Mouse (Mus musculus) limb, embryonic 12.5 days (tissue): ENCODE results near the gene Ppard. TPM values are rescaled to one million over a fixed set of nuclear protein-coding genes. Genes with fewer than 3 reads are reported as not detected.

Experiments
- ATAC-seq: fragments of 200-750 bp; cut with Nextera tagmentation; 2 replicates; pipeline ENCODE4 v1.8.0; 2017; ENCODE audit warnings: low read depth, moderate TSS enrichment; ENCODE audit not compliant: insufficient number of reproducible peaks, insufficient read depth, low FRiP score, low TSS enrichment
- H3K27ac ChIP-seq: fragments of 300-500 bp; sonication (generic); 2 replicates; pipeline ENCODE4 v1.5.1; 2016; ENCODE audit warnings: mild to moderate bottlenecking, moderate library complexity
- H3K27me3 ChIP-seq: fragments of 300-500 bp; sonication (generic); 2 replicates; pipeline ENCODE4 v1.6.1; 2016; ENCODE audit warnings: mild to moderate bottlenecking, moderate library complexity
- H3K36me3 ChIP-seq: fragments of 300-500 bp; sonication (generic); 2 replicates; pipeline ENCODE4 v1.6.1; 2016; ENCODE audit warnings: mild to moderate bottlenecking, moderate library complexity
- H3K4me1 ChIP-seq: fragments of 300-500 bp; sonication (generic); replicated peaks from 2 replicates; pipeline ENCODE4 v1.6.1; 2016
- H3K4me2 ChIP-seq: fragments of 300-500 bp; sonication (generic); 2 replicates; pipeline ENCODE4 v1.6.1; 2016; ENCODE audit warnings: mild to moderate bottlenecking, moderate library complexity
- H3K4me3 ChIP-seq: fragments of 300-500 bp; sonication (generic); replicated peaks from 2 replicates; pipeline ENCODE4 v1.5.1; 2016; ENCODE audit warnings: mild to moderate bottlenecking
- H3K9ac ChIP-seq: fragments of 300-500 bp; sonication (generic); replicated peaks from 2 replicates; pipeline ENCODE4 v1.6.1; 2016; ENCODE audit warnings: mild to moderate bottlenecking, moderate library complexity
- H3K9me3 ChIP-seq: fragments of 300-500 bp; sonication (generic); 2 replicates; pipeline ENCODE4 v1.6.1; 2016; ENCODE audit warnings: mild to moderate bottlenecking, moderate library complexity
- WGBS: fragments of 180-500 bp; shearing (Covaris S2); methylation state at CpG from one replicate; pipeline ENCODE4 v1.1.7; 2016; 5-methylcytosine and 5-hydroxymethylcytosine counted together
- polyA plus RNA-seq: library from polyadenylated mRNA; unstranded; fragments of >200 nt; fragmentation: Nextera tagmentation; extraction: Ambion mirVana; gene quantifications from 2 replicates; pipeline ENCODE4 v1.2.1, GENCODE M21; 2016

Gene Ppard
- polyA plus RNA-seq, 1 experiment from 2014 or later: 3.2 TPM

DNA sequence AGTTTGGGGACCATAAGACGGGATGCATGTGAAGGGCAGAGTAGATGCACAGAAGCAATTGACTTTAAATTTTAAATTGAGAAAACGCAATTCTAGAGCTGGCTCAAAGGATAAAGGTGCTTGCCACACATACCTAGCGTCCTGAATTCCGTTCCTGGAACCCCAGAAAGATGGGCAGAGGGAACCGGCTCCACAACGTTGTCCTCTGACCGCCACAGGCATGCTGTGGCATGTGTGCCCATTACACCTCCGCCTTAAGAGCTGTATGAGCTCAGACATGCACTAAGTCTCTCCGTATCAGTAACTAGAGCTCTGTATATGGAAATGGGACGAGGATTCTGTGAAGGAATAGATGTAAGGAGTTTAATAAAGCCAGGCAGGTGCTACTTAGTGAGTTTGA is 7.9 kb upstream of the Ppard start:
- peaks cover 11% of the 10 kb centered on the region for H3K36me3 ChIP-seq
- H3K27ac ChIP-seq: peak overlapping the region; percentile 88; the same call in 1 of the 2 replicates
- H3K9me3 ChIP-seq: no peaks in the 10 kb centered on the region
- H3K9ac ChIP-seq: no peak overlapping the region
- no peak for ATAC-seq
- H3K4me3 ChIP-seq: no peak overlapping the region
- WGBS: 83% methylated on average over 10 of the region's 10 CpGs
- H3K4me1 ChIP-seq: peaks cover 21% of the 10 kb centered on the region
- no peaks in the 10 kb centered on the region for H3K27me3 ChIP-seq
- no peak overlapping the region for H3K4me2 ChIP-seq

DNA sequence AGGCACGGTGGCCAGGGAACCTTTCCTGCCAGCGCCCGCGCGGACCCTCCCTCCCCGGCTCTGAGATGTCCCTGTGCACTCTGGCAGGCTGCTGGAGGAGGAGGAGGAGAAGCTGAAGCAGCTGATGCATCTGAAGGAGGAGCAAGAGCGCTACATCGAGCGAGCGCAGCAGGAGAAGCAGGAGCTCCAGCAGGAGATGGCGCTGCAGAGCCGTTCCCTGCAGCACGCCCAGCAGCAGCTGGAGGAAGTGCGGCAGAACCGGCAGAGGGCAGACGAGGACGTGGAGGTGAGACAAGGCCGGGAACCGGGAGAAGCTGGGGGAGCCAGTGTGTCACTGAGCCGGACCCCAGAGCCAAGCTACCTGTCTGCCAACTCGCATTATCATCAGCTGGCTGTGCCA is 6.5 kb upstream of the Ppard start:
- H3K4me1 ChIP-seq: peaks cover 21% of the 10 kb centered on the region
- no peaks in the 10 kb centered on the region; the same call in 1 of the 2 replicates for H3K27me3 ChIP-seq
- peak overlapping the region; percentile 54 for H3K9ac ChIP-seq
- H3K27ac ChIP-seq: peak overlapping the region; percentile 45; the same call in 1 of the 2 replicates
- H3K4me3 ChIP-seq: peak overlapping the region; percentile 37
- no peaks in the 10 kb centered on the region for H3K9me3 ChIP-seq
- WGBS: 1% methylated on average over 21 of the region's 21 CpGs
- peaks cover 11% of the 10 kb centered on the region for H3K36me3 ChIP-seq
- H3K4me2 ChIP-seq: peak overlapping the region; percentile 68
- ATAC-seq: peak; percentile 39; the same call in 1 of the 2 replicates

- H3K27me3 ChIP-seq: no peaks in the 10 kb centered on the region; the same call in none of the 2 replicates
- H3K9ac ChIP-seq: no peak overlapping the region
- no peaks in the 10 kb centered on the region for H3K9me3 ChIP-seq
- H3K4me2 ChIP-seq: no peak overlapping the region
- peaks cover 26% of the 10 kb centered on the region for H3K4me1 ChIP-seq
- no peak overlapping the region for H3K4me3 ChIP-seq
- peaks cover 11% of the 10 kb centered on the region for H3K36me3 ChIP-seq
- no peak for ATAC-seq
- H3K27ac ChIP-seq: no peak overlapping the region
- WGBS: 81% methylated on average over 6 of the region's 6 CpGs
Observed at GRCm38 (mm10) chr17:28230486-28230885, 2.0 kb upstream of the Ppard start.

- Histone ChIP-seq H3K9me3 (no peaks in the 10 kb centered on the region), H3K27me3 (no peaks in the 10 kb centered on the region; the same call in none of the 2 replicates), H3K4me3 (no peak overlapping the region), H3K36me3 (peaks cover 11% of the 10 kb centered on the region), H3K4me1 (peaks cover 28% of the 10 kb centered on the region), H3K9ac (no peak overlapping the region), H3K27ac (no peak overlapping the region), H3K4me2 (no peak overlapping the region)
- ATAC-seq: no peak
- WGBS: 82% methylated on average over 18 of the region's 18 CpGs
Observed at GRCm38 (mm10) chr17:28231026-28231736, 1.3 kb upstream of the Ppard start.

- 4% methylated on average over 17 of the region's 17 CpGs for WGBS
- peak overlapping the region; percentile 79 for H3K4me3 ChIP-seq
- peaks cover 24% of the 10 kb centered on the region for H3K36me3 ChIP-seq
- H3K4me2 ChIP-seq: peak overlapping the region; percentile 63
- H3K27ac ChIP-seq: peak overlapping the region; percentile 89
- H3K9me3 ChIP-seq: no peaks in the 10 kb centered on the region
- H3K27me3 ChIP-seq: no peaks in the 10 kb centered on the region; the same call in none of the 2 replicates
- peak overlapping the region; percentile 90 for H3K9ac ChIP-seq
- no peak; the same call in 1 of the 2 replicates for ATAC-seq
- peaks cover 28% of the 10 kb centered on the region for H3K4me1 ChIP-seq
Observed at GRCm38 (mm10) chr17:28233091-28233731, 711 bp downstream of the Ppard start.

GRCm38 (mm10) chr17:28234641-28235040 is 2.1 kb downstream of the Ppard start:
- Histone ChIP-seq H3K4me3 (no peak overlapping the region), H3K36me3 (peaks cover 29% of the 10 kb centered on the region), H3K27ac (no peak overlapping the region), H3K9ac (no peak overlapping the region), H3K4me1 (peaks cover 28% of the 10 kb centered on the region), H3K9me3 (no peaks in the 10 kb centered on the region), H3K27me3 (no peaks in the 10 kb centered on the region; the same call in none of the 2 replicates), H3K4me2 (peak overlapping the region; percentile 63; the same call in 1 of the 2 replicates)
- no peak for ATAC-seq
- WGBS: 91% methylated on average over 5 of the region's 5 CpGs

DNA sequence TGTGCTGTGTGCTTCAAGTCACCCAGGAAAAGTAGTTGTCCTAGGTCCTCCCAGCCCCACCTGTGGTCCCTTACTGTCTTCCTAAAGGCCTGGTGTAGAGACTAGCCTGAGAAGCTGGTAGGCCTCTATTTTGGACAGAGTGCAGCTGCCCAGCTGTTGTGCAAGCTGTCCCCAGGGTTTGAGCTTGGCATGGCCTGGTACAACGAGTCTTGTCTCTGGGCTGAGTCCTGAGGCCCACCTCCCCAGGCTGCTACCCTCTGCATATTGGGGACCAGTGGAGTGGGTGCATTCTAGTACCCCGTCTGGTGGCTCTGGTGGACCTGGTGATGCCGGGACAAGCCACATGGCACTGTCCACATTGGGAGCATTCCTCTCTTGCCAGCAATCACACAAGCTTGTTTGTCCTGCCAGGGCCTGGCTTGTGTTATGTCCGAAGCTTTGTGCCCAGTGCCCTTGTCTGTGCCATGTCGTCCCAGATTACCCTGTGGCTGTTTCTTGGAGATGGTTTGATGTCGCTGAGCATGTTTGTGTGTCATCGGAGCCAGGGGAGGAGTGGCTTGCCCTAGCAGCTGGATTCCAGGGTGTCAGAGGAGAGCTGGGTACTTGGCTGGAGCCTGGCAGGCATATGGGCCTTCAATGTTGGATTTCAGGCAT is 3.6 kb downstream of the Ppard start:
- Histone ChIP-seq H3K4me2 (no peak overlapping the region), H3K9me3 (no peaks in the 10 kb centered on the region), H3K9ac (no peak overlapping the region), H3K27ac (0 out of 2 replicates have a peak overlapping the region, but pooled peaks have one; percentile 17), H3K4me1 (peaks cover 28% of the 10 kb centered on the region), H3K27me3 (no peaks in the 10 kb centered on the region; the same call in 1 of the 2 replicates), H3K36me3 (peaks cover 44% of the 10 kb centered on the region), H3K4me3 (no peak overlapping the region)
- 79% methylated on average over 7 of the region's 7 CpGs for WGBS
- ATAC-seq: no peak

DNA sequence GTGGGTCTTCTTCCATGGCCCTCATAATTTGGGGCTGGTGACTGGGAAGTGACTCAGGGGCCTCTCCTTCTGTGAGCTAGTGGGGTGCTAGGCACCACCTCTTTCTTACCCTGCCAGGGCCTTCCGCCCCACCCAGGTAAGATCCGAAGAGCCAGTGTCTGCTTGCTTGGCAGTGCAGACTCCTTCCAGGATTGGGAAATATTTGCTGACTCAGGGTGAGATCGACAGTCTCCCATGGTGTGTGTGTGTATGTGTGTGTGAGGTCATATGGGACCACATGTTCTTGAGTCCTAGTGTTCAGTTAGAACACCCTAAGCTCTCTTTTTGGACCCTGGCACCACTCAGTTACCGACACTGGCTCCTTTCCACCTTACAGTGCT is 4.1 kb downstream of the Ppard start:
- Histone ChIP-seq H3K36me3 (peaks cover 49% of the 10 kb centered on the region), H3K4me1 (peaks cover 28% of the 10 kb centered on the region), H3K4me3 (no peak overlapping the region), H3K9ac (no peak overlapping the region; the same call in 1 of the 2 replicates), H3K9me3 (no peaks in the 10 kb centered on the region), H3K27me3 (no peaks in the 10 kb centered on the region), H3K4me2 (no peak overlapping the region), H3K27ac (no peak overlapping the region)
- ATAC-seq: no peak
- WGBS: 87% methylated on average over 4 of the region's 4 CpGs

DNA sequence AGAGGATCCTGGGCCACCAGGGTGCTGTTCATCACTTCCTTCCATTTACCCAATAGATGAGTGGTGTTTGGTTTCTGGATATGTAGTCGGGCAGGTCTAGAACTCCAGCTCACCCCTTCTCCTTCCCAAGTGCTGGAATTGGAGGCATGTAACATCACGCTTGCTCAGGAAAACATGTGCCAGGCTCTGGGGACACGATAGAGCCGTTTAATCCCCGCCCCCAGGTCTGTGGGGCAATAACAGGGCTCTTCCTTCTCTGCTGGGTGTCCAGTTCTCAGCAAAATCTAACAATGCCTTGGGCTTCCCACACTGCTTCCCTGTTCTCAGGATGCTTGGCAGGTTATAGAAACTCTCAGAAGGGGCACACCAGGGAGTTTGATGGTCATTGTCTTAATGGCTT is 4.9 kb downstream of the Ppard start:
- Histone ChIP-seq H3K27me3 (no peaks in the 10 kb centered on the region), H3K4me1 (peaks cover 28% of the 10 kb centered on the region), H3K27ac (no peak overlapping the region), H3K9ac (no peak overlapping the region), H3K4me2 (no peak overlapping the region), H3K9me3 (no peaks in the 10 kb centered on the region), H3K36me3 (peaks cover 57% of the 10 kb centered on the region), H3K4me3 (no peak overlapping the region)
- ATAC-seq: no peak
- WGBS: 73% methylated on average over 5 of the region's 5 CpGs

DNA sequence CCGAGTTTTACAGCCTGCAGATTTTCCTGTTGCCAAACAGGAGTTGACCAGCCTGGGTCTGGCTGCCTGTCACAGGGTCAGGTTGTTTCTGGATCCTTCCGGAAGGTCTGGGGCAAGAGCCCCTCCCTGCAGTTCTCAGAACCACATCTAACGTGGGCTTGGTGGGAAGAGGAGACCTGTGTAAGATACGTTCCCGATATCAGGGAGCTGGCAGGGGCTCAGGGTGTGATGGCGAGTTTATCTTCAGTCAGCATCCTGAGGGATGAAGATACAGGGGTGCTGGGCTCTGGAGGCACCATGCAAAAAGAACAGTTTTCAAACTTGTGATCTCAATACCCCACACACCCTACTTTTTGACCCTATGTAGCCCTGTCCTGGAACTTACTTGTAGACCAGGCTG is 5.4 kb downstream of the Ppard start:
- no peak overlapping the region for H3K27ac ChIP-seq
- peaks cover 28% of the 10 kb centered on the region for H3K4me1 ChIP-seq
- no peak for ATAC-seq
- H3K36me3 ChIP-seq: peaks cover 61% of the 10 kb centered on the region
- 82% methylated on average over 6 of the region's 6 CpGs for WGBS
- H3K9me3 ChIP-seq: no peaks in the 10 kb centered on the region
- H3K9ac ChIP-seq: no peak overlapping the region
- H3K27me3 ChIP-seq: no peaks in the 10 kb centered on the region
- no peak overlapping the region for H3K4me3 ChIP-seq
- H3K4me2 ChIP-seq: no peak overlapping the region

- no peak for ATAC-seq
- H3K27ac ChIP-seq: no peak overlapping the region
- no peak overlapping the region for H3K9ac ChIP-seq
- H3K27me3 ChIP-seq: no peaks in the 10 kb centered on the region
- peaks cover 26% of the 10 kb centered on the region for H3K4me1 ChIP-seq
- no peaks in the 10 kb centered on the region for H3K9me3 ChIP-seq
- H3K4me2 ChIP-seq: no peak overlapping the region
- H3K36me3 ChIP-seq: peaks cover 70% of the 10 kb centered on the region
- H3K4me3 ChIP-seq: no peak overlapping the region
- WGBS: 89% methylated on average over 5 of the region's 5 CpGs
Observed at GRCm38 (mm10) chr17:28240846-28241245, 8.3 kb downstream of the Ppard start.
